Mouse (Mus musculus): ENCODE results near the gene Npnt.
A peak's percentile ranks its signal among the peaks of the same experiment; 100 is the strongest.

The Npnt gene

DNA sequence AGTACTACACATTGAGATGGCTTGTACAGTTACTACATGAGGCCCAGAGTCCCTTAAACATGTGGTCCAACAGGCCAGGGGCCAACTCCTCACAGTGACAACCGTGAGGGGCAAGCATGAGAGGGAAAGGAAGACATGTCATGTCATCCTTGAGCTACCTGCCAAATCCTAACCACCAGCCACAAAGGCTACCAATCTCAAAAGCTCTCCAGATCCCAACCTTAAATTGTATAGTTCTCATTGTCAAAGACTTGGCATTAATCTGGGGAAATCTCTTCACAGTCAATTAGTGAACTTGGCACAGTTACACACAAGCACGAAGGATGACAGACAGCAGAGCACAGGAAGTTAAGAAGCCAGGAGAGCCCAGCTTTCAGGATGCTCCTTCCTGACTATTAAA is 15.4 kb downstream of the Npnt start:
- DNase-seq = no peak

DNA sequence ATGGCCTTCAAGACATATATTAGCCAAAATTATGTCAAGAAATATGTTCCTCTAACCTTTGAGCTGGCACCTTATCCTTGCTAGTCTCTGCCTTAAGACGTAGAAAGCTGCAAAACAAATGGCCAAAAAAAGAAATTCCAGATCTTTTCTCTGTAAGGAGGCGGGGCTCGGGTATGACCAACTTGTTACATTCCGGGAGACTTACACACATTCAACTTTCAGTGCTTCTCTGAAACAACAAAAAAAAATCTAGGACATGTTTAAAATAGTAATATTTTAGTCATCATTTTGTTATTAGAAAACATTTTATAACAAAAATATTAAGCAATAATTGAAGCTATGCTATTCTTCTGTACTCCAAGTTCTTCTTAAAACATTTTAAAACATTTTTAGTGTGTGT is 18.6 kb downstream of the Npnt start:
- no peak for DNase-seq

DNA sequence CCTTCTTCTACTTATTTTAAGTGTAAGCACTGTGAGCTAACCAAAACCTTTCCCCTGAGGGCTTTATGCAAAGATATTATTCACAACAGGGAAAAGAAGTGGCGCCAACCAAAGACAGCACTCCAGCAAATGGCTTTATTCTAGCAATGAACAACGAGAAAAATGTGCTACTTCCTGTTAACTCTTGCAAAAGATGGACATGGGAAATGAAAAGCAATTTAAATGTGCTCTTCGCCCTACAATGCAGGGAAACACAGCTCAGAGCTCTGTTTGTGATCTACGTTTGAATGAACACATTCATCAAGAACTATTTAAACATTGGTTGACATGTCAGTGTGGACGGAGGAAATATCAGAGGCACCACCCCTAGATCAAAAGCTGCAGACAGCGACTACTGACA is 20.2 kb downstream of the Npnt start:
- no peak for DNase-seq

DNA sequence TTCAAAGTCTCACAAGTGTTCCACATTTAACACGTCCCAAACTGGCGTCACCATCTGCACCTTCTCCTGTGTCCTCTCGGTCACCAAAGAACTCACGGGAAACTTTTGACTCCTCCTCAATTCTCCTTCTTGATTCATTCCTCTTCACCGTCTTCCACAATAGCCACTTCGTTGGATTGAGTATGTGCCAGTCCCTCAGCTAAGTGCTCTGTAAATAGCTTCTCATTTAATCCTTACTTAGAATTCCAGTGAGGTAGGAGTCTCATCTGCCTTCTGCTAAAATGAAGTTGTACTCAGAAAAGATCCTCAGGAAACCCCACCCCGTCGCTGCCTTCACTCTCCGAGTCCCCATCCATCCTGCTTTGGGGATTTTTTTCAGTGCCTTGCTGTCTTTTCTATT is 21.9 kb downstream of the Npnt start:
- DNase-seq = no peak

DNA sequence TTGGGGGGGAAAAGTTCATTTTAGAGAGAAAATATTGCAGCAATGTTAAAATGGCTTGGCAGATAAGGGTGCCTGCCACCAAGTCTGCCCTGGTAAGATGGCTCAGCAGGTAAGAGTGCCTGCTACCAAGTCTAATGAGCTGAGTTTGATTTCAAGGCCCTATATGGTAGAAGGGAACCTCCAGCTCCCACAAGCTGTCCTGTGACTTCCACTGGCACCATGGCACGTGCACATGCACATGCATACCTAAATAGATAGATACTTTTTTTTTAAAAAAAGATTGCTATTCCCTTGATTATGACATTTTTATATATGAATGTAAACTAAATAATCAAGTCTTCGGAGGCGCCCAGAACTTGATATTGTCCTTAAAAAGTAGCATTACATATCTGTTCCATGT is 30.3 kb downstream of the Npnt start:
- DNase-seq = no peak

DNA sequence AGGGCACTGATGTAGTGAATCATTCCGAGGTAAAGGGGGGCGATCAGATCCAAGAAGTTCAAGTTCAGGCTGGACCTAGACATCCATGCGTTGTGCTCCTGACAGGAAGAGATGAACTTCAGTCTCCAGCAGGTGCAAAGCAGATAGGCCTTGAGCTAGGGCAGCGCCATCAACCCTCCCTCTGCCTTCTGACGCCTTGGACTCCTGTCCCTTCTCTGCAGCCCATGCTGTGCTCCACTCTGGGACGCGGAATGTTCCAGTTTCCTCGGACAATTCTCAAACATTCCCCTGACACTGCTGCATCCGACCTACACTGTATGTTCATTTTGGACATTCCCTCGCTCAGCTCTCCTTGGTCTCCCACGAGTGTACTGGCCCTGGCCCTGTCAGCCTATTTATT is 30.9 kb downstream of the Npnt start:
- DNase-seq = no peak

DNA sequence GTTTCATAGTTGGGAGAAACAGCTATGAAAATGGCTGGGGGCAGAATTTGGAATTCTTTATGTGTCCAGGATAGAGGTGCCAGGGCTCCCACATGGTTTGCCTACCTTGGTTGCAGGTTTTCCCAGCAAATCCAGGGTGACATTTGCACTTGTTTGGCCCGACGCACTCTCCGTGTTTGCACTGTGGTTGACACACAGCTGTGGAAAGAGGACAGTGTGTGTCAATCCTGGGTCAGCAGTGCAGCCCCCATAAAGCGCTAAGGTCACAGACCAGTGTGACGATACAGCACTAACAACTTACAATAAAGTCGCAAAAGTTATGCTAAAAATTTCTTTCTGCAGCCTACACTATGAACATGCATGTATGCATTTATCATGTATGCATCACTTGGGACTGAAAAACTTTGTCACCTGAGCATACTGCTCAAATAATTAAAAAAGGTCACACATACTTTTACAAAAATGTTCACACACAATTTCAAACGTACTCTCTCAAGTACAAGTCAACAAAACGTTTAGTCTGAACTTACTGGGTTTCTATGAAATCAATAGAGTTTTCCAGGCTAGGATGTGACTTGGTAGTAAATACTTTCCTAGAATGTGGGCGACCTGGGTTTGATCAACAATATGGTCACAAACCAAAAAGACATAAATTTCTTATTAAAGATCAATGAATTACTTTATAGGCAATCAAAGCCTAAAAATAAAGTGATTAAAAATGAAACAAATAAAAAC is 32.6 kb downstream of the Npnt start:
- DNase-seq = no peak

DNA sequence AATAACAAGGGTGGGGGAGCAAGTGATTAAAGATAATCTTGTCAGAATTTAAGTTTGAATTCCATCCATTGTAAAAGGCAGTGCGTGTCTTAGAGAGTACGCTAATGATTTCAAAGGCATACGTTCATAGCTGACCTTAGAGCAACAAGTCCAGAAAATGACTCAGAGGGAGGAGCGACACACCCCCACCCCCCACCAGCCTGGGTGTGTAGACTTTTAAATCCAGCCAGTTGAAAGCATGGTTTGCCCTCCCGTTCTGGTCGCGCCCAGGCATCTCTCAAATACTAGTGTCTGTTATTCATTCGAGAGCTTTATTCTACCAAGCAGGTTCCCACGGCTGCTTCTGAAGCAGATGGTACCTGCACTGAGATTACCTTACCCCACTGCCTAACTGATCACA is 34.4 kb downstream of the Npnt start:
- no peak for DNase-seq

DNA sequence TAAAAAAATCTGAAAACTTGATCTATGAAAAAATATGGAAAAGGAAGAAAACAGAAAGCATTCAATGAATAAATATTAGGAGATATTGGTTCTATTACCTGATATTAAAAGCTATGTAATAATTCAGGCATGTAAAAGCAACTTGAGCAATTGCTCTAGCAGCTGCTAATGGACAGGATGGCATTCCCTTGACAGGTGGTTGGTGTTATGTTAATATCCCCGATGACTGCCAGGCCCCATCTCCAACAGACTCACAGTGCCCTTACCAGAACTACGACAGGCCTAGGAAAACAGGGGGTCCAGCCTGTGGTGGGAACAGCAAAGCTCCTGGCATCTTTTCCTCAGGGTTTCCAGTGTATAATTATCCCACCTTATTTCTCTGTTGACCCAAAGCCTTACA is 37.7 kb downstream of the Npnt start:
- no peak for DNase-seq

DNA sequence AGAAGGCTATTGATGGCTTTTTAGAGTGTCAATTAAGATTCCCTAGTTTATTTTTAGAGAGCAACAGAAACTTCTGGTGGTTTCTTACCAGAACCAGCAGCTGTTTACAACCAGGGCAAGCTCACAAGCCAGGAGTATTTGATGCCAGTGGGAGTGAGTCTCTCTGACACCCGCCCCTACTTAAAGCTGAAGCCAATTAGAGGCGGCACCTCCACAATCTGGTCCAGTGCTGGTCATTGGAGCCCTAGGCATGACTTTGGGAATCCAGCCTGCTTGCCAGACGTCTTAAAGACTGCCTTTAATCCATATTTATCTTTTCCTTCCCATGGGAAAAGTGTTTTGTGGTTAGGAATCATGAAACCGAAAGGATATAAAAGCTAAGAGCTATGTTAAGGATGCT is 38.4 kb downstream of the Npnt start:
- DNase-seq = peak; percentile 31

DNA sequence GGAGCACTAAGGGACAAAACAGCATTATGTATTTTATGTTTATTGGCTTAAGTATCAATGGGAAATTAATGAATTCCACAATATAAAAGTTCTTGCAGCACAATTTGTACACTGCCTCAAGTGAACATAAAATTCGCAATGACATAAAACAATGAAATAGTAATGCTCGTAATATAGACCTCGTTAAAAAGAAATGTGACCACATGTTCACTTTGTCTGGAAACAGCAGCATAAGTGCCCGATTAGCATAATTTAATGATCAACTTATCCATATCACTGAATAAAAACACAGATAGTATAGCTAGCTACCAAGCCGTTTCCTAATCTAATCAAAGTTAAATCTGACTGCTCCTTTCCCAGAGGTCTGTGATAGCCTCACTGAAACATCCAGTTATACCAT is 39.4 kb downstream of the Npnt start:
- no peak for DNase-seq

DNA sequence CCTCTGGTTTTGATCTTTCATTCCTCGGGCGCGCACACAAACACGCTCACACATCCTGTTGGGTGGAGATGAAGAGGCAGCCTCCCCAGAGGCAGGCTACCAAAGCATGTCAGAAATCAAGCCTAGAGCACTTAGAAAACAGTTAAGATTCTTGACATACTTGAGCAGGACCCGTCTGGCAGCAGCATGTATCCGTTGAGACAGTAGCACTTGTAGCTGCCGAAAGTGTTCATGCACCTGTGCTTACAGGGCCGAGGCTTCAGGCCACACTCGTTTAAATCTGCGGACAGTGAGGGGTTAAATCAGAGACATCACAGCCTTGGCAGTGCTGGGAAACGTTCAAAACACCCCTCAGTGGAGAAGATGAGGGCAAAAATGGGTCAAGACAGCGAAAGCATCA is 40.4 kb downstream of the Npnt start:
- DNase-seq = no peak

DNA sequence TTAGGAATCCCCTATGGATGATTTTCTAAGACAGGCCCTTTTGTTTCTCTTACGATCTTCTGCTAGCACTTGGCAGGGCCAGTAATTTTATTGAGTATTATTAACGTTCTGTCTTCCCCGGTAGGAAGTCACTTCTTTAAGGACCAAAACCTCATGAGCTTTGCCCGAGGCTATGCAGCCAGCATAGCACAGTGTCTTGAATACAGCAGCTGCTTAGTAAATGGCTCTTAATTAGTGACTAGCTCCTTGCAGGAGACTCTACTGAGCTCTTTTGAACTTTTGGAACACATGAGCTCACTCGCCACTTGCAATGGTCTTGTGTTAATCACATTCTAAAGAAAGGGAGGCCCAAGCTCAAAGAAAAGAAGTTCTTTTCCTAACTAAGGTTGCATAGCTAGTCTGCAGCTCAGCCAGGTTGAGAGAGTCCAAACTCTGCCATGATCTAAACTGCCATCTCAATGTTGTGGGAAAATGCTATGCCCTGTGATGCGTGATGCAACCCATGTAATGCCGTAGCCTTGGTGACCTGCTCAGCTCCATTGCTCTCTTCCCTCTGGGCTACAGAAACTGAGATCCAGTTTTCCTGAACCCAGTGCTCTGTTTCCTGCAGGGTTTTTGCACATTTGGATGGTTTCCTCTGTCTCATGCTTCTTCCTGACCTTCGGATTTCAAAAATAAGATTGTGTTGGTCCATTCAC is 42.4 kb downstream of the Npnt start:
- peak; percentile 74 for DNase-seq

DNA sequence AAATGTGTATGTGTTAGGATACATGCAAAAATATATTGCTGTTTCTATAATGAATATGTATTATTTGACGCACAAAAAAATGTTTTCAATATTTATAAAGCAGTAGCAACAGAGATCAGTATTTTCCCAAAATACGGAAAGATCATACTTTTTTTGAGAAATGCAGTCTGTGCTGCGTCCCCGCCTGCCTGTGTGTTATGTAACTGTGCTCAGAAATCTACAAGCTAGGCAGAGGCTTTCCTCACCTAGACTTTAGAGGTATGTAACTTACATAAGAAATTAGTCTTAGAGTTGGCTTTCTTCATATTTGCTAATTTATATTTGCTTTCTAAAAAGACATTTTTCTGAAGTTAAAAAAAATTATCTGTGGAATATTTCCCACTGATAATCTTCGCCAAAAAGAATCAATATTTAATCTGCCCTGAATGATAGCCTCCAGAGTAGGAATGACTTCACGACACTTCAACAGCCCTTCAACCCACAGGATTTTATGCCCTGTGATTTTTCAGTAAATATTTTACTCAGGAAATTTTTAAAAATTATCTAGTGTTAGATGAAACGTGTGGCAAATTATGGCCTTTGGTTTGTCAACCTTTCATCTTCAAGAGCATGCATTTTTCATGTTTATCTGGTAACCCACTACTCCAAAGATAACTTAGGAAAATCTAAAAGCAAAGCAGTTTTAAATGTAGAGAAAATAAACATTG is 44.7 kb downstream of the Npnt start:
- peak; percentile 70 for DNase-seq

DNA sequence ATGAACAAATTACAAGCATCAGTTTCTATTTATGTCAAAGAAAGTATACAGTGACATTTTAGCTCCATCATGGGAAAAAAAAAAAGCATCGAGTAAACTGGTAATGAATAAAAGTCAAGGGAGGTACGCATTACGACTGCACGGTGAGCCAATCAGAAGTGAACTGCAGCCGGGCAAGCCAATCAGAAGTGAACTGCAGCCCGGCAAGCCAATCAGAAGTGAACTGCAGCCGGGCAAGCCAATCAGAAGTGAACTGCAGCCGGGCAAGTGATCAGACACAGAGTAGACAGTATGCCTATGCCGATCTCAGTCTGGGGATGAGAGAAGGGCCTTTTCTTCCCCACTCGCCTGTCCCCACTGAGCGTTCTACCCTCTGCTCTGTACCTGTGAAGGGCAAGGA is 46.7 kb downstream of the Npnt start:
- DNase-seq = no peak

DNA sequence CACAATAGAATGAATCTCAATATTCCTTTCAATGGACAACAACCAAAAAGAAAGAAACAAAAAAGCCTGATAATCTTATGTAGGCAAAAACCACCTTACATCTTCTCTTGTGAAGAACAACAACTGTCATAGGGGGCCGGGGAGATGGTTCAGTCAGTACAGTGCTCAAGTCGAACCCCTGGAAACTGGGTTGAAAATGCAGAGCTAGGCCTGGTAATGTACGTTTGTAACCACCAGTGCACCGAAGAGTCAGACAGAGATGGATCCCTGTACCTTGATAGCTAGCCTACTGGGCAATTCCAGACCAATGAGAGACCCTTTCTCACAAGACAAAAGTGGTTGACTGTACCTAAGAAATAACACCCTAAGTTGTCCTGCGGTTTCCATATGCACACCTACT is 47.2 kb downstream of the Npnt start:
- no peak for DNase-seq

DNA sequence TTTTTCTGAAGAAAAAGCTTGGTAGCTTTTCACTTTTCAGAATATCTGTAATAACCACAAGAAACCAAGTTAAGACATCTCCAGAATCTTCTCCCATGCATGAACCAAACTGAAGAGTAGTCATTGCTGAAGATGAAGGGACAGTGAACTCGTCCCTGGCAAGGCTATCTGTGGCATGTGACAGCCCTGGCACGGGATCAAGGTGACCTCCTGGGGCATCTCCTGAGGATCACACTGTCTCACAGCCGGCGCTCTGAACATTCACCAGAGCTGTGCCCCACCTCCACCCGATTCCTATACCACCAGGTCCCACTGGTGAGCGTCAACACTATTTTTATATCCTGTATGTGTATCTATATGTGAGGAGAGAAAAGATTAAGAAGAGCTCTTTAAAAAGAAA is 47.9 kb downstream of the Npnt start:
- peak; percentile 92 for DNase-seq

DNA sequence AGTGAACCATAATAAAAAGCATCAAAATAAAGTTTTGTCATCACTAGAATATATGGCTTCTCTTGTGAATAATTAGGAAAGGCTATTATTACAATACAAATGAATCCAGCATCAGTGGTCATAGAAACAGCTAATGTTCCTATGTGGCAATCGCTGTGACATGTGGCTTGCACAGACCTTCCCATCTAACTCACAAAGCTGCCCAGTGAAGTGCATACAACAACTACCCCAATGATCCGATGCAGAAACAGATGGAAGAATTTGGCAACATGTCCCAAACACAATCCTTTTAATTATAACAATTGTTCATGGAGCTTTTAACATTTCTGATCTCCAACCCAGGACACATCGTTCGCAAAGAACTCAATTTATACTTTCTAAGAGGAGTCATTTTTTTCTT is 52.2 kb downstream of the Npnt start:
- no peak for DNase-seq

DNA sequence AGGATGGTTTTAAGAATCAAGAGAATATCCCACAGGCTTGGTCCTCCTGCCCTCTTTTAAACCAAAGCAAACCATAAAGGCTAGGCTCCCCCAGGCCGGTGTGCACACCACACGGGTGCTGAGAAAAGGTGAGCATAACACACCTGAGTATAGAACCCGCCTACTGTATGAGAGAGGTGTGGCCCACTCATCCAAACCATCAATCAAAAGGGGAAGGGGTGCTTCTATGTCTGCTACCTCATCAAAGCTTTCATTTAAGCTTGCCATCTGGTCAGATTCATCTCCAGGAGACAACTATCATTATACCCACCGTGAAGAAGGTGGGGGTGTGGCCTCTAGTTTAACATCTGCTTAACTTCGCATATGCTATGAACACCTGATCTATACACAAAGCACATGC is 52.7 kb downstream of the Npnt start:
- no peak for DNase-seq

DNA sequence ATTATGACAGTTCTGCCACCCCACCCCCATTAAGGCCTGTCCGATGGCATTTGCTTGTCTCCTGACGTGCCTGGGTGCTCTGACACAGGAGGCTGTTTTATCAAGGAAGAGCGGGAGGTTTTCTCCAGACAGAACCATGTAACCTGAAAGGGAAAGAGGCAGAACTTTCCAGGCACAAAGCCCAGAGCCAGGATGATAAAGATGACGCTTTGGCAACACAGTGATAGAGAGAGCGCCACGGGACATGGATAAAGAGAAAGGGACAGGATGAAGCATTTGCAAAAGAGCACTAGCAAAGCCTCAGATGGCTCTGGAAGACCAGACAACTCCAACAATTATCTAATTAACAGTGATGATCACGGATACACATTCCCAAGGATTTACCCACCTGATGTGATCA is 56.0 kb downstream of the Npnt start:
- no peak for DNase-seq

DNA sequence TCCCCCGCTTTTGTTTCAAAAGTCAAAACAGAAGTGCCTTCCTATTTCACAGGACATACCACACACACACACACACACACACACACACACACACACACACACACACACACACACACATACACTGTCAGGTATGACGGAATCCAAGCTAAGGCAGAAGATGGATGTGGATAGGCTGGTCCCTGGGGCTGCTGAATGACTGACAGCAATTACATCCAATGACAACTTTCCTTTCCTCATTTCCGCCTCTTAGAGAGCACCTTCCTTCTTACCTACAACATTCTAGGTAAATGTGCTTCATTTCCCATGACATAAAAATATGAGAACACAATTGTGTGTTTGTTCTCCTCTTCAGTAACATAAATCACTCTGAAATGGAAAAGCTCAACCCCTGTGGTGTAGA is 56.4 kb downstream of the Npnt start:
- DNase-seq = no peak

DNA sequence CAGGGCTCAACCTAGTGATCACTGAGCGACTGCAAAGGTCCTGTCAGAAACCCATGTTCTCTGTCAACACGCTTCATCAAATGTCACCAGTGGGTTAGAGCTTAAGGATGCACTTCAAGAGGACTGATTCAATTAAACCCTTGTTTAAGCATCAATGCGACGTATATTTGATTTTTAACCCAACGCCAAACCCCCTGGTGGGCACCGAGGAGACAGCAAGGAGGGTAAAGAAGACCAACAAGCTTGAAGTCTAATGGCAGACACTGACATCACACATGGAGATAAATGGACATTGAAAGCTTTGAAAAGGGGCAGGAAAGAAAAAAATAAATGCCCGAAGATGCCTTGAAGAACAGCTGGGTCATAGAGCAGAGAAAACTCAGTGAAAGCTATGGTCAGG is 57.0 kb downstream of the Npnt start:
- no peak for DNase-seq

DNA sequence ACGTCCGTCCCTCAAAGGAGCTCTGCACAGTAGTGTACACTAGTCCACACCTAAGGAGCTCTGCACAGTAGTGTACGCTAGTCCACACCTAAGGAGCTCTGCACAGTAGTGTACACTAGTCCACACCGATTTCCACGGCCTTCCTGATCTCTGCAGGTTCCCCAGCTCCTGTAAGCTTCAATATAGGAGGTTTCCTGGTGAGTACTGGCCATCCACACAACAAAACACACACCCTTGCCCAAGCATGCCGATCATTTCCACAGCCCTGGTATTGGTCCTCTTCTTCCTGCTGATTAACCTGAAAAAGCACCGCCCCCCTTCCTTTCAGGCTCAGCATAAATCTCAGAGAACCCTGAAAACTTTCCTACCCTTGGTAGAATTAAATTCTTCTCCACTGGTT is 57.6 kb downstream of the Npnt start:
- no peak for DNase-seq

DNA sequence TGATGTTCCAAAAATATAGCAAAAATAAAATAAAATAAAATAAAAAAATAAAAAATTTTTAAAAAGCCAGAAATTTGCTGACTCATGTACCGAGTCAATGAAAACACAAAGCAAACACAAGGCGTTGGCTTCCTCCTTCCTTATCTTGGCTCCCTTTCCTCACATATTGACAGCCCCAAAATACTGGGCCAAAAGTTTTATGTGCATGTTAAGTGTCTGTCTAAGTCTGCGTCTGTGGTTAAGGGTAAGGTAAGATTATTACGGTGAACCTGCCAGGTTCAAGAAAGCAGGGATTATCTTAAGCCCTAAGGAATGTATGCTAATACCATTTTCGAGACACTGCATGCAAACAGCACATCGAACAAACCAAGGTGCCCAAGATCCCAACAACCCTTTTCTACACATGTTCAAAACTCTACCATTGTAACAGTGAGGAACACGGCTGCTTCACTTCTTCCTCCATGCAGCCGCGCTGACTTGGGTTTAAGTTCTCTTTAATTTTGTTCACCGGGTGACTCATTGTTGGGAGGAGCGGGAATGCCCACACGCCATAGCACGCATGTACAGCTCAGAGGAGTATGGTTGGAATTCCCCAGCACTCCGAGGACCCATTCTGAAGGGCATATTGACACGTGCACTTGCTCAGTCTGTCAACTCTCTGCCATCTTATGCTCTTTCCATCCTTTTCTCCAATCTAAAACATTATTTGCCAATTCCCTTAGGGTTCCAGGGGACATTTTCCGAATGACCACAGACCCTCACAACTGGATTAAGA is 62.8 kb downstream of the Npnt start:
- DNase-seq = no peak
